Mouse (Mus musculus): Measurements from ENCODE around the gene Cemip. TPM values are rescaled to one million over a fixed set of nuclear protein-coding genes. Genes with fewer than 3 reads are reported as not detected.

Gene Cemip
- polyA plus RNA-seq, 1 experiment from 2014 or later: 0.28 TPM

- no peak overlapping the region for H3K9ac ChIP-seq (replicated peaks; ENCODE audit: low read length)
- H3K9me3 ChIP-seq (ENCODE audit: control insufficient read depth, low read length): no peaks in the 10 kb centered on the region
- ATAC-seq (ENCODE audit: low FRiP score, low TSS enrichment) (no peak), DNase-seq (no peak)
- no peaks in the 10 kb centered on the region for H3K27me3 ChIP-seq (ENCODE audit: control insufficient read depth, insufficient read depth, low read length)
- no peaks in the 10 kb centered on the region for H3K4me1 ChIP-seq (ENCODE audit: control insufficient read depth, insufficient read depth, low read length)
- no peak overlapping the region for H3K4me2 ChIP-seq (ENCODE audit: low read length)
- no peak overlapping the region for H3K27ac ChIP-seq (replicated peaks; ENCODE audit: low read depth, low read length)
- H3K36me3 ChIP-seq (ENCODE audit: control insufficient read depth, insufficient read depth, low read length): no peaks in the 10 kb centered on the region
- 91% methylated on average over 7 of the region's 7 CpGs for WGBS
- H3K4me3 ChIP-seq (replicated peaks; ENCODE audit: low read depth, low read length): no peak overlapping the region
Observed at GRCm38 (mm10) chr7:84053856-84054255, 32.4 kb downstream of the Cemip start.

- no peaks in the 10 kb centered on the region for H3K27me3 ChIP-seq (ENCODE audit: control insufficient read depth, insufficient read depth, low read length)
- 91% methylated on average over 4 of the region's 4 CpGs for WGBS
- H3K27ac ChIP-seq (replicated peaks; ENCODE audit: low read depth, low read length): no peak overlapping the region
- H3K4me2 ChIP-seq (ENCODE audit: low read length): no peak overlapping the region
- no peaks in the 10 kb centered on the region for H3K4me1 ChIP-seq (ENCODE audit: control insufficient read depth, insufficient read depth, low read length)
- no peak overlapping the region for H3K4me3 ChIP-seq (replicated peaks; ENCODE audit: low read depth, low read length)
- DNase-seq: no peak
- H3K9ac ChIP-seq (replicated peaks; ENCODE audit: low read length): no peak overlapping the region
- no peak for ATAC-seq (ENCODE audit: low FRiP score, low TSS enrichment)
- H3K36me3 ChIP-seq (ENCODE audit: control insufficient read depth, insufficient read depth, low read length): no peaks in the 10 kb centered on the region
- H3K9me3 ChIP-seq (ENCODE audit: control insufficient read depth, low read length): no peaks in the 10 kb centered on the region
Observed at GRCm38 (mm10) chr7:84051423-84051822, 34.9 kb downstream of the Cemip start.

GRCm38 (mm10) chr7:84045546-84045945 is 40.8 kb downstream of the Cemip start:
- Histone ChIP-seq H3K4me3 (replicated peaks; ENCODE audit: low read depth, low read length) (no peak overlapping the region), H3K27ac (replicated peaks; ENCODE audit: low read depth, low read length) (no peak overlapping the region), H3K9me3 (ENCODE audit: control insufficient read depth, low read length) (no peaks in the 10 kb centered on the region), H3K36me3 (ENCODE audit: control insufficient read depth, insufficient read depth, low read length) (no peaks in the 10 kb centered on the region), H3K4me1 (ENCODE audit: control insufficient read depth, insufficient read depth, low read length) (no peaks in the 10 kb centered on the region), H3K4me2 (ENCODE audit: low read length) (no peak overlapping the region), H3K9ac (replicated peaks; ENCODE audit: low read length) (no peak overlapping the region), H3K27me3 (ENCODE audit: control insufficient read depth, insufficient read depth, low read length) (no peaks in the 10 kb centered on the region)
- WGBS: 84% methylated on average over 4 of the region's 4 CpGs
- ATAC-seq (ENCODE audit: low FRiP score, low TSS enrichment): no peak
- no peak for DNase-seq

- Histone ChIP-seq H3K4me3 (replicated peaks; ENCODE audit: low read depth, low read length) (no peak overlapping the region), H3K9ac (replicated peaks; ENCODE audit: low read length) (no peak overlapping the region), H3K27me3 (ENCODE audit: control insufficient read depth, insufficient read depth, low read length) (no peaks in the 10 kb centered on the region), H3K9me3 (ENCODE audit: control insufficient read depth, low read length) (no peaks in the 10 kb centered on the region), H3K4me2 (ENCODE audit: low read length) (no peak overlapping the region), H3K4me1 (ENCODE audit: control insufficient read depth, insufficient read depth, low read length) (no peaks in the 10 kb centered on the region), H3K36me3 (ENCODE audit: control insufficient read depth, insufficient read depth, low read length) (no peaks in the 10 kb centered on the region), H3K27ac (replicated peaks; ENCODE audit: low read depth, low read length) (no peak overlapping the region)
- no peak for DNase-seq
- 84% methylated on average over 4 of the region's 4 CpGs for WGBS
- ATAC-seq (ENCODE audit: low FRiP score, low TSS enrichment): no peak
Observed at GRCm38 (mm10) chr7:84044581-84045290, 41.6 kb downstream of the Cemip start.

GRCm38 (mm10) chr7:84042726-84043125 is 43.6 kb downstream of the Cemip start:
- H3K27me3 ChIP-seq (ENCODE audit: control insufficient read depth, insufficient read depth, low read length): no peaks in the 10 kb centered on the region
- H3K4me1 ChIP-seq (ENCODE audit: control insufficient read depth, insufficient read depth, low read length): no peaks in the 10 kb centered on the region
- no peak overlapping the region for H3K27ac ChIP-seq (replicated peaks; ENCODE audit: low read depth, low read length)
- H3K9ac ChIP-seq (replicated peaks; ENCODE audit: low read length): no peak overlapping the region
- H3K4me3 ChIP-seq (replicated peaks; ENCODE audit: low read depth, low read length): no peak overlapping the region
- no peaks in the 10 kb centered on the region for H3K36me3 ChIP-seq (ENCODE audit: control insufficient read depth, insufficient read depth, low read length)
- H3K9me3 ChIP-seq (ENCODE audit: control insufficient read depth, low read length): no peaks in the 10 kb centered on the region
- DNase-seq (no peak), ATAC-seq (ENCODE audit: low FRiP score, low TSS enrichment) (no peak)
- WGBS: 76% methylated on average over 1 of the region's 1 CpGs
- no peak overlapping the region for H3K4me2 ChIP-seq (ENCODE audit: low read length)

- Histone ChIP-seq H3K9me3 (ENCODE audit: control insufficient read depth, low read length) (no peaks in the 10 kb centered on the region), H3K4me2 (ENCODE audit: low read length) (no peak overlapping the region), H3K9ac (replicated peaks; ENCODE audit: low read length) (no peak overlapping the region), H3K27ac (replicated peaks; ENCODE audit: low read depth, low read length) (no peak overlapping the region), H3K4me1 (ENCODE audit: control insufficient read depth, insufficient read depth, low read length) (no peaks in the 10 kb centered on the region), H3K27me3 (ENCODE audit: control insufficient read depth, insufficient read depth, low read length) (no peaks in the 10 kb centered on the region), H3K36me3 (ENCODE audit: control insufficient read depth, insufficient read depth, low read length) (no peaks in the 10 kb centered on the region), H3K4me3 (replicated peaks; ENCODE audit: low read depth, low read length) (no peak overlapping the region)
- DNase-seq (no peak), ATAC-seq (ENCODE audit: low FRiP score, low TSS enrichment) (no peak)
- WGBS: 65% methylated on average over 8 of the region's 8 CpGs
Observed at GRCm38 (mm10) chr7:84039856-84040522, 46.3 kb downstream of the Cemip start.

GRCm38 (mm10) chr7:84038642-84039041 is 47.7 kb downstream of the Cemip start:
- H3K9ac ChIP-seq (replicated peaks; ENCODE audit: low read length): no peak overlapping the region
- no peaks in the 10 kb centered on the region for H3K9me3 ChIP-seq (ENCODE audit: control insufficient read depth, low read length)
- no peak overlapping the region for H3K4me2 ChIP-seq (ENCODE audit: low read length)
- WGBS: 96% methylated on average over 10 of the region's 10 CpGs
- H3K27me3 ChIP-seq (ENCODE audit: control insufficient read depth, insufficient read depth, low read length): no peaks in the 10 kb centered on the region
- no peak for DNase-seq
- no peak for ATAC-seq (ENCODE audit: low FRiP score, low TSS enrichment)
- H3K4me3 ChIP-seq (replicated peaks; ENCODE audit: low read depth, low read length): no peak overlapping the region
- no peaks in the 10 kb centered on the region for H3K36me3 ChIP-seq (ENCODE audit: control insufficient read depth, insufficient read depth, low read length)
- no peaks in the 10 kb centered on the region for H3K4me1 ChIP-seq (ENCODE audit: control insufficient read depth, insufficient read depth, low read length)
- H3K27ac ChIP-seq (replicated peaks; ENCODE audit: low read depth, low read length): no peak overlapping the region

GRCm38 (mm10) chr7:84032831-84033230 is 53.5 kb downstream of the Cemip start:
- Histone ChIP-seq H3K27me3 (ENCODE audit: control insufficient read depth, insufficient read depth, low read length) (no peaks in the 10 kb centered on the region), H3K4me3 (replicated peaks; ENCODE audit: low read depth, low read length) (no peak overlapping the region), H3K27ac (replicated peaks; ENCODE audit: low read depth, low read length) (no peak overlapping the region), H3K4me2 (ENCODE audit: low read length) (no peak overlapping the region), H3K4me1 (ENCODE audit: control insufficient read depth, insufficient read depth, low read length) (no peaks in the 10 kb centered on the region), H3K9ac (replicated peaks; ENCODE audit: low read length) (no peak overlapping the region), H3K9me3 (ENCODE audit: control insufficient read depth, low read length) (no peaks in the 10 kb centered on the region), H3K36me3 (ENCODE audit: control insufficient read depth, insufficient read depth, low read length) (no peaks in the 10 kb centered on the region)
- DNase-seq: no peak
- ATAC-seq (ENCODE audit: low FRiP score, low TSS enrichment): no peak
- WGBS: 81% methylated on average over 1 of the region's 1 CpGs
